Mouse (Mus musculus): ENCODE data around the gene Tgfbr2. TPM values are rescaled to one million over a fixed set of nuclear protein-coding genes. Genes with fewer than 3 reads are reported as not detected.

Tgfbr2 gene
- total and polyA plus RNA-seq, 3 experiments = 19.6 to 46.3 (median 42.8) TPM

DNA sequence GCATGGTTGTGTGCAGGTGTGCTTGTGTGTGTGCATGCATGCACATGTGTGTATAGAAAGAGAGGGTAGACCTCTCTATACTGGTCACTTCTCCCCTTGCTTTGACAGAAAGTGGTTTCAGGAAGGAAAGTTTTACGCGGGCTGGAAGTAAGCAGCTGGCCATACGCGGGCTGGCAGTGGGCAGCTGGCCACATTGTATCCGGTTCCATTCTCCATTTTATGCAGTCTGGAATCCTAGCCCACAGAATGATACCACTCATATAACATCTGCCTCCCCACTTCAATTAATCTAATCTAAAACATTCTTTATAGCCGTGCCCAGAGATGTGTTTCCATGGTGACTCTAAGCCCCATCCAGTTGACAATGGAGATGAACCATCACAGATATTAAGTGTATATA lies 136.9 kb downstream of the Tgfbr2 start (continued):
- TF ChIP-seq MEF2A (IDR thresholded peaks at IDR 0.05; ENCODE audit: borderline replicate concordance, low read depth, low read length) (no peak), EP300 (IDR thresholded peaks at IDR 0.05; ENCODE audit: low read length) (no peak), POLR2AphosphoS2 (IDR thresholded peaks at IDR 0.05; ENCODE audit: low read depth, low read length) (no peak), CHD2 (IDR thresholded peaks at IDR 0.05; ENCODE audit: low read length) (no peak), NRF1 (IDR thresholded peaks at IDR 0.05; ENCODE audit: low read depth, low read length) (no peak)

Data from CH12.LX (cell line).